Comparison of ENCODE assay signal across 8 mouse cellular contexts in the genomic region with DNA sequence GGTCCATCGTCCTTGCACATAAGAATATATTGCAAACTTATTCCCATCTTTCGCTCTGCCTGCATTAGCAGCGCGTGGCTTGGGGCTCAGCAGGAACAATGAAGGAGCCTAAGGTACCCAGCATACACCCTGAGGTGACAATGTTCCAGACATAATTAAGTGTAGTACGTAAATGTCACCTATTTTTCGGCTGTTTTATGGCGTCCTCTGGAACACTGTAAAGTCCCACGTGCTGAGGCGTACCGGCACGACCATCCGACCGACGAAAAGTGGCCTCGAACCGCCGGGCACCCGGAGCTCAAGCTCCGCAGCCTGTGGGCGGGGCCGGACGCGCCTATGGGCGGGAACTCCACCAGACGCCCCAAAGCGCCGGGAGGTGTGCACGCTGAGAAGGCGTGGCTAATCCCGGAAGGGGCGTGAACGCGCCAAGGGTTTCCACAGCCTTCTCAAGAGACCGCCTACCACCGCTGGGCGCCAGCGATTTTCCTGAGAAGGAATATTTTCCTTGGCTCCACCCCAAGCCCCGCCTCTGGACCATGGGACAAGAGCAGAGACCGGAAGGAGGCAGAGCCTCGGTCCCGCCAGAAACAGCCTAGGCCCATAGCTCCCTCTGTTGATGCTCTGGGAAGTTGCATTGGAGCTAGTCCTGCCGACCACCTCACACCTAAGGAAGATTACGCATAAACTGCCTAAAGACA. TPM values are rescaled to one million over a fixed set of nuclear protein-coding genes. Genes with fewer than 3 reads are reported as not detected.
A peak's percentile ranks its signal among the peaks of the same experiment; 100 is the strongest.
DNase-seq lines count a peak whose midpoint lies in the region; ATAC-seq and TF ChIP-seq lines count a peak whose summit lies in the region.

TSS of gene Srl (minus strand) at position 316 of the 698 bp plus-strand sequence.

- H3K9me3 ChIP-seq in heart, embryonic 12.5 days (replicated peaks) = no peaks in the 10 kb centered on the region
- H3K9me3 ChIP-seq in kidney, postnatal 0 days (replicated peaks; ENCODE audit: low read length) = no peaks in the 10 kb centered on the region
- no peaks in the 10 kb centered on the region for H3K9me3 ChIP-seq in liver, embryonic 11.5 days (ENCODE audit: control insufficient read depth, low read length)
- H3K9me3 ChIP-seq in stomach, embryonic 14.5 days (ENCODE audit: control insufficient read depth, low read depth, low read length) = no peaks in the 10 kb centered on the region; the same call in 1 of the 2 replicates

- under 1% methylated on average over 43 of the region's 43 CpGs for WGBS in heart, embryonic 12.5 days
- WGBS in kidney, postnatal 0 days = 1% methylated on average over 43 of the region's 43 CpGs
- WGBS in liver, embryonic 11.5 days = 1% methylated on average over 43 of the region's 43 CpGs
- WGBS in stomach, embryonic 14.5 days = under 1% methylated on average over 43 of the region's 43 CpGs

- peak; percentile 94 for TF ChIP-seq CTCF in kidney, postnatal 0 days (IDR thresholded peaks at IDR 0.05; ENCODE audit: low read depth)

- H3K4me1 ChIP-seq in heart, embryonic 12.5 days (replicated peaks) = peaks cover 16% of the 10 kb centered on the region
- no peaks in the 10 kb centered on the region for H3K4me1 ChIP-seq in kidney, postnatal 0 days (replicated peaks; ENCODE audit: insufficient read depth, low read length)
- no peaks in the 10 kb centered on the region; the same call in 1 of the 2 replicates for H3K4me1 ChIP-seq in liver, embryonic 11.5 days (replicated peaks; ENCODE audit: control insufficient read depth, insufficient read depth, low read length)
- 0 out of 2 replicates have a peak, but pooled peaks cover 4% of the 10 kb centered on the region for H3K4me1 ChIP-seq in stomach, embryonic 14.5 days (ENCODE audit: control insufficient read depth, insufficient read depth, low read length)

- no peaks in the 10 kb centered on the region for H3K27me3 ChIP-seq in heart, embryonic 12.5 days (replicated peaks)
- H3K27me3 ChIP-seq in kidney, postnatal 0 days (ENCODE audit: insufficient read depth, low read length) = no peaks in the 10 kb centered on the region
- H3K27me3 ChIP-seq in liver, embryonic 11.5 days (replicated peaks; ENCODE audit: control insufficient read depth, insufficient read depth, low read length) = no peaks in the 10 kb centered on the region
- no peaks in the 10 kb centered on the region for H3K27me3 ChIP-seq in stomach, embryonic 14.5 days (ENCODE audit: control insufficient read depth, insufficient read depth, low read length)

- peak within 1 kb of the TSS; percentile 54; the same call in 1 of the 2 replicates for H3K27ac ChIP-seq in heart, embryonic 12.5 days (ENCODE audit: poor library complexity, severe bottlenecking)
- peak within 1 kb of the TSS; percentile 36; the same call in 1 of the 2 replicates for H3K27ac ChIP-seq in kidney, postnatal 0 days
- peak within 1 kb of the TSS; percentile 34; the same call in 1 of the 2 replicates for H3K27ac ChIP-seq in liver, embryonic 11.5 days (ENCODE audit: low read depth, low read length)
- peak within 1 kb of the TSS; percentile 15; the same call in 1 of the 2 replicates for H3K27ac ChIP-seq in stomach, embryonic 14.5 days (ENCODE audit: low read length)

- DNase-seq in CD4-positive helper T cell, adult 2 months (ENCODE audit: low read depth, low spot score) = peak; percentile 94
- DNase-seq in brain, embryonic 18.5 days (ENCODE audit: low read depth, low spot score) = peak; percentile 98
- DNase-seq in kidney, postnatal 0 days (ENCODE audit: low spot score) = peak; percentile 99
- peak; percentile 98 for DNase-seq in liver, embryonic 11.5 days (ENCODE audit: low spot score)
- peak; percentile 94 for DNase-seq in naive thymus-derived CD4-positive, alpha-beta T cell, adult 2 months (ENCODE audit: low read depth)

- peak within 1 kb of the TSS; percentile 61; the same call in 1 of the 2 replicates for H3K9ac ChIP-seq in heart, embryonic 12.5 days
- H3K9ac ChIP-seq in kidney, postnatal 0 days (ENCODE audit: low read depth, low read length) = peak within 1 kb of the TSS; percentile 51
- peak within 1 kb of the TSS; percentile 60 for H3K9ac ChIP-seq in liver, embryonic 11.5 days (ENCODE audit: low read depth, low read length)
- H3K9ac ChIP-seq in stomach, embryonic 14.5 days (replicated peaks; ENCODE audit: low read depth, low read length) = peak within 1 kb of the TSS; percentile 50

- ATAC-seq in erythroid progenitor cell, adult 5-6 weeks (replicated peaks; ENCODE audit: low FRiP score, poor library complexity, severe bottlenecking) = peak; percentile 97
- ATAC-seq in heart, embryonic 12.5 days (ENCODE audit: insufficient number of reproducible peaks, low FRiP score) = peak; percentile 99
- peak; percentile 95 for ATAC-seq in kidney, postnatal 0 days (replicated peaks; ENCODE audit: low FRiP score, low read depth)
- peak; percentile 97 for ATAC-seq in liver, embryonic 11.5 days (replicated peaks; ENCODE audit: low FRiP score)
- peak; percentile 96 for ATAC-seq in stomach, embryonic 14.5 days (ENCODE audit: insufficient number of reproducible peaks, insufficient read depth, low FRiP score, low read depth)

- peak within 1 kb of the TSS; percentile 68 for H3K4me2 ChIP-seq in heart, embryonic 12.5 days
- peak within 1 kb of the TSS; percentile 68 for H3K4me2 ChIP-seq in kidney, postnatal 0 days (ENCODE audit: low read length)
- peak within 1 kb of the TSS; percentile 78 for H3K4me2 ChIP-seq in liver, embryonic 11.5 days
- H3K4me2 ChIP-seq in stomach, embryonic 14.5 days (replicated peaks; ENCODE audit: low read depth, low read length) = peak within 1 kb of the TSS; percentile 48

- H3K4me3 ChIP-seq in heart, embryonic 12.5 days = peak within 1 kb of the TSS; percentile 55
- H3K4me3 ChIP-seq in kidney, postnatal 0 days (replicated peaks; ENCODE audit: low read depth, low read length) = peak within 1 kb of the TSS; percentile 42
- H3K4me3 ChIP-seq in liver, embryonic 11.5 days (ENCODE audit: low read depth, low read length) = peak within 1 kb of the TSS; percentile 52
- peak within 1 kb of the TSS; percentile 45 for H3K4me3 ChIP-seq in stomach, embryonic 14.5 days (ENCODE audit: low read depth, low read length)

- H3K36me3 ChIP-seq in heart, embryonic 12.5 days = peaks cover 17% of the 10 kb centered on the region
- H3K36me3 ChIP-seq in kidney, postnatal 0 days (ENCODE audit: insufficient read depth, low read length) = peaks cover 10% of the 10 kb centered on the region; the same call in 1 of the 2 replicates
- H3K36me3 ChIP-seq in liver, embryonic 11.5 days (ENCODE audit: control insufficient read depth, insufficient read depth, low read length) = peaks cover 4% of the 10 kb centered on the region
- peaks cover 11% of the 10 kb centered on the region for H3K36me3 ChIP-seq in stomach, embryonic 14.5 days (ENCODE audit: control insufficient read depth, insufficient read depth, low read length)

RNA-seq across cellular contexts. Expression of gene Srl, which starts in this region (rescaled TPM):
- total RNA-seq in erythroid progenitor cell, adult 5-6 weeks (2015; ENCODE audit: low replicate concordance) = 2.9 TPM in 1 of 2 replicates, not detected in the other
- 1.4 TPM in 1 of 2 replicates, not detected in the other for total RNA-seq in erythroid progenitor cell, adult 5-6 weeks (2017; ENCODE audit: low replicate concordance)
- 228 and 230 TPM in 2 replicates for polyA plus RNA-seq in heart, embryonic 12.5 days (2016; fragmentation: Nextera tagmentation; extraction: Ambion mirVana)
- 8.5 and 11.6 TPM in 2 replicates for polyA plus RNA-seq in kidney, postnatal 0 days (2015; fragmentation: Nextera tagmentation; extraction: Ambion mirVana)
- 8.7 and 8.8 TPM in 2 replicates for polyA plus RNA-seq in liver, embryonic 11.5 days (2014; fragmentation: Nextera tagmentation; extraction: Ambion mirVana)
- polyA plus RNA-seq in stomach, embryonic 14.5 days (2014; fragmentation: Nextera tagmentation; extraction: Ambion mirVana) = 10.5 and 13.8 TPM in 2 replicates

Comparison
In these comparisons a context has a peak if more than half of its experiments do, and no peak if none do; other contexts are left out.
1. Peak in every context shown above with its lines: DNase-seq, ATAC-seq, H3K4me3 ChIP-seq and H3K27ac ChIP-seq.
2. RNA of gene Srl (polyA plus RNA-seq): 228 to 230 TPM in heart, embryonic 12.5 days; 10.5 to 13.8 TPM in stomach, embryonic 14.5 days, 8.7 to 8.8 TPM in liver, embryonic 11.5 days and 8.5 to 11.6 TPM in kidney, postnatal 0 days; every median in the first group is over 10 times any median in the second.